Mouse (Mus musculus) inflammation-experienced regulatory T-cells, adult 6 months (primary cell): ENCODE data around the gene Snhg11. TPM values are rescaled to one million over a fixed set of nuclear protein-coding genes. Genes with fewer than 3 reads are reported as not detected.

Experiments
- ATAC-seq: one replicate; pipeline ENCODE4 v1.8.0; 2017
- polyA plus RNA-seq, 3 experiments: library from polyadenylated mRNA; unstranded; fragments of 100-300 nt; shearing (Covaris generic); gene quantifications; one replicate each; pipeline ENCODE4 v1.2.1; 2017

Snhg11 gene
- polyA plus RNA-seq, result under 1 TPM in 2 of 3 experiments, not detected in 1; 0.10 to 0.11 TPM

GRCm38 (mm10) chr2:158375443-158376122, at the start of gene Snhg11:
Gene Snhg11 (plus strand): TSS chr2:158375638.
- ATAC-seq, result no peak

DNA sequence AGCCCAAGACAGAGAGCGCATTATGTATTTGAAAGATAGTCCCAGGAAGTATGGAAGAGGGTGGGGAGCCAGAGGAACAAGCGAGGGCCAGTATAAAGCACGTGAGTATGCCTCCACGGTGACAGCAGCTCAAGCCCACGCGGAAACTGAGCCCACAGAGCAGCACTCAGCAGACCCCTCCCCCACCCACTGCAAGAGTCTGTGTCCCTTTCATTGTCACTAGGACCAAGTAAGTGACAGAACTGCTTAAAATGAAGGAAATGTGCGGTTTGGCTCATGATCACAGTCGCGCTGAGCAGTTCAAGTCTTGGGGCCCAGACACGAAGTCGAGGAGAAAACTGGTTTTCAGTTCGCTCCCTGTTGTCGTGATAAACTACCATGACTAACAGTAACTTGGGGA, 41.1 kb upstream of the Snhg11 start:
- ATAC-seq, result peak; percentile 41

DNA sequence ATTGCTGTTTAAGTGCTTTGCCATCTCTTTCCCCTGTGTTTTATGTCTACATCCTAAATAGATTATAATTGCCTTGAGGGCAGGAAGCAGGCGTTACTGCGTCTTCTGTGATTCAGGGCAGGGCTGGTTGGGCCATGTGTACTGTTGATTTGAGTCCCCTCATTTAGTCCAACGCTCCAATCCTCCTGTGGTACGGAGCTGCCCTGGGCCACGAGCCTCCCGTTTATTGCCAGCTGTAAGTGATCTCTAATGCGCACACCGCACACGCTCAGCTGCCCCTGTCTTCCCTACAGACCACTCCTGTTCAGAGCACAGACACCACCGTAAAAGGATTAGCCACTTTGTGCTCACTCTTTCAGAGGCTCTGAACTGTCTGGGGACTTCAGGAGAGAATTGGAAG, 37.7 kb upstream of the Snhg11 start:
- no peak for ATAC-seq

GRCm38 (mm10) chr2:158339948-158340564, 35.4 kb upstream of the Snhg11 start:
- ATAC-seq, result peak; percentile 80

GRCm38 (mm10) chr2:158341324-158341723, 34.1 kb upstream of the Snhg11 start:
- no peak for ATAC-seq

DNA sequence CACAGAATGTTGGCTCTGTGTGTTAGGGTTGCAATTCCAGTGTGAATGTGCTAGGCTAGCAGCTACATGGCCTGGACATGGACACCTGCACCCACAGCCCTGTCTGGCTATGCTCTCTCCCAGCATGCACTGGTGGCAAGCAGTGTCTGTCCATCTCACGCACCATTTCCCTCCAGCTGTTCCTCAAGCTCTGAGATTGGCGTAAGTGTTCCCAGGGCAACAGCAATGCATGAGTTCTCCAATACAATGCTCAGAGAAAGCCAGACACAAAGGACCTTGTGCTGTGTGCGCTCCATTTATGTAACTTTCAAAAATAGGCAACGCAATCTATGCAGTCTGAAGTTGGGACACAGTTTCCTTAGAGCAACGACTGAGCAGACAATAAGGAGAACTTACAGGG, 31.9 kb upstream of the Snhg11 start:
- no peak for ATAC-seq

- no peak for ATAC-seq
Measured at GRCm38 (mm10) chr2:158346467-158346866, 29.0 kb upstream of the Snhg11 start.

DNA sequence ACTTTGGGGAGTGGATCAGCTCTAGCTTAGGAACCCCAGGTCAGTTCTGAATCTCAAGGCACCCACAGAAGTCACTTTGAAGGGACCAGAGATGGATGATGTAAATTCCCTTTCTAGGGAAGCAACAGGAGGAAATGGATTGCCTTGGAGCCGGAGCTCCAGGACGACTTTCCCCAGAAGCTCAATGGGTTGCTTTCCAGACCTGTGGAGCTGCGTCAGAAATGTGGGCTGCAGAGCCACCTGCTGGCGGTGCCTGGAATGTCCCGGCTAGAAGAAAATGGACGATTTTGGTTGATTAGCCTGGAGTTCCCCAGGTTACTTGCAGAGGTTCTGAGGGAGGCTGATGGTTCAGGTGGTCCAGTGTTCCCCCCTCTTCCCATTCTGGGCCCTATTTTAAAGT, 27.6 kb upstream of the Snhg11 start:
- peak; percentile 89 for ATAC-seq

- ATAC-seq, result no peak
Measured at GRCm38 (mm10) chr2:158352801-158353520, 22.5 kb upstream of the Snhg11 start.

DNA sequence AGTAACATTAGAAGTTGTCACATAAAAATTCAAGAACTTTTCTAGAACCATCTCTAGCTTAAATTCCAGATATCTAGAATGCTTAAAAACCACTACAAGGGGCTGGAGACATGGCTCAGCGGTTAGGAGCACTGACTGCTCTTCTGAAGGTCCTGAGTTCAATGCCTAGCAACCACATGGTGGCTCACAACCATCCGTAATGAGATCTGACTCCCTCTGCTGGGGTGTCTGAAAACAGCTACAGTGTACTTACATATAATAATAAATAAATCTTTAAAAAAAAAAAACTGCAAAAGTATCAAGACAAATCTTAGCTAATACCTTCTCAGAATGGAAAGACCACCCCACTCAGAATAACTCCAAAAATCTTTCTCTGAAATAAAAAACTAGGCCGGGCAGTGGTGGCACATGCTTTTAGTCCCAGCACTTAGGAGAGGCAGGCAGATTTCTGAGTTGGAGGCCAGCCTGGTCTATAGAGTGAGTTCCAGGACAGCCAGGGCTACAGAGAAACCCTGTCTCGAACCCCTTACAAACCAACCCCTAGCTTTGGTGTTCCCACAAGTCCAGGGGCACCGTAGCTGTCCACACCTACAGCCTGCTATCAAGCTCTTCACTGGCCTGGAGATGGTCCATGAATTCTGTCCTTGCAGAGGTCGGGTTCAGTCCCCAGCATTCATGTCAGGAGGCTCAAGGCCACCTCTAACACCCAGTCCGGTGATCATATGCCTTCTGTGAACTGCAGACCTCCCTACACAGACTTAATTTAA, 20.9 kb upstream of the Snhg11 start:
- ATAC-seq, result no peak

DNA sequence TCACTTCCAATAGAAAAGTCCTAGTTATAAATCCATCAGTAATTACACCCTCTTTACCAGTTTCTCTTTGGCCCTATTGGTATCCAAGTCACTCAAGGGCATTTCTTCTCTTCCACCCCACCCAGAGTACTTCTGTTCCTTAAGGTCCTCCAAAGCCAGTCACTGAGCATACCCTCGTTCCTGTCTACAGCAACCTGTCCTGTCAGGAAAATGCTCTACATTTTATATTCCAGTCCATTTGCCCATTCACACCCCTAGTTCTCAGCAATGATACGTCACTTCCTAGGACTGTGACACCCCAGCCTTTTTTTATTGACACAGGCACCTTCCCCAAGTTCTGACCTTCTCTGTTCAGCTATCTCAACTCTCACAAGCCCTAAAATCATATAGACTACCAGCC, 20.2 kb upstream of the Snhg11 start:
- ATAC-seq, result no peak

GRCm38 (mm10) chr2:158356121-158356520, 19.3 kb upstream of the Snhg11 start:
- no peak for ATAC-seq

GRCm38 (mm10) chr2:158359757-158360620, 15.4 kb upstream of the Snhg11 start:
- no peak for ATAC-seq

DNA sequence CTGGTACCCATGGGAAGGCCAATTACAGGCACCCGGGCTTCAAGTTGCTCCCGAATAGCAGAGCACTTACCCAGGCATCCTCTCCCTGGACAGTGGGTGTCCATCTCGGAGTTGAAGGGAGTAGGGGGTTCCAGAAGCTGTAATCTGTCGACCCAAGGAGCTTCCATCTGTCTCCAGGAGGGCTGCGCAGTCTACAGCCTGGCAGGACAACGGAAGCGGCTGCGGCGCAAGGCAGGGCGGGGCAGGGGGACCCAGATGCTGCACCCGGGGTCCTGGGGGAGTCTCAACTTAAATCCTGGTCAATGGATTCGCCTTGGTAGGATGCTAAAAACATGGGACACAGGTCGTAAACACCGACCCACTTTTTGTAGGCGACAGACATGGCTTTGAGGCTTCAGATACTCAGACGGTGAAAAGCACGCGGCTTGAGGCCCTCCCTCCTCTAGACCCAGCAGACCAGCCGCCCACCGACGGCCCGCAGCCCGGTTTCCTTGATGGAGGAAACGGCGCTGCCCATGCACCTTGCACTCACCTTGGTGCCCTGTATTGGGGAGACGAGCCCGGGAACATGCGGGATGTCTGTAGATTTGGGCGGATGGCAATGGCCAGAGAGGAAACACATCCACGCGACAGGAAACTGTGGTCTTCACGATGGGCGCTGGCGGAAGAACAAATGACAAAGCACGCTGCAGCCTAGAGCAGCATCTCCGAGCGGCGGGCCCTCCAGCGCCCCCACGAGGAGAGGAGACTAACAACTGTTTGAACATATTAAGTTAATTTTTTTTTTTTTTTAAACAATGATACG, 14.4 kb upstream of the Snhg11 start:
- peak; percentile 97 for ATAC-seq

DNA sequence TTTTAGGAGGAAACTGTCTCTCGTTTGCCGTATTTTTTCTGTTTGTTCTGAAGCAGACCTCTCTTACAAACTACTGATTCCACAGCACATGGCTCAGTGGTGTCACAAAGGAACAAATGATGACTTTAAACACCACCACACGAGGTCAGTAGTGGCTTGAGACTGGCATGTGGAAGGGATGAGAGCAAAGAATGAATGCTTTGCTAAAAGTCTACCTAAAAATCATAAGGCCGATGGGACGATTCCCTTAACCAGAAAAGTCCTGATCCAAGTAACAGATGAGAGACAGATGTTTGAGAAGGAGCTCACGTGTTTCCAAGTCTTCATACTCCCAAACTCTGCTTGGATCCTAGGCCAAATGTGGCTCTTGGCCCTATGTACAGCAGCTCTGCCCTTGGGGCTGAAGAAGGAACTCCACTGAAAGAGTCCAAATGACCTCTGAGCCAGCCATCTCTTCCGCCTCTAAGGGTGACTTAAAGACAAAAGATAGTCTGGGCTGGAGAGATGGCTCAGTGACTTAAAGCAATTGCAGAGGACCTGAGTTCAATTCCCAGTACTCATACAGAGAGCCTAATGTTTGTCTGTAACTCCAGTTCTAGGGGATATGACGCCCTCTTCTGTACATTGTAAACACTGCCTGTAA, 13.6 kb upstream of the Snhg11 start:
- ATAC-seq, result no peak

GRCm38 (mm10) chr2:158364175-158364574, 11.3 kb upstream of the Snhg11 start:
- no peak for ATAC-seq

DNA sequence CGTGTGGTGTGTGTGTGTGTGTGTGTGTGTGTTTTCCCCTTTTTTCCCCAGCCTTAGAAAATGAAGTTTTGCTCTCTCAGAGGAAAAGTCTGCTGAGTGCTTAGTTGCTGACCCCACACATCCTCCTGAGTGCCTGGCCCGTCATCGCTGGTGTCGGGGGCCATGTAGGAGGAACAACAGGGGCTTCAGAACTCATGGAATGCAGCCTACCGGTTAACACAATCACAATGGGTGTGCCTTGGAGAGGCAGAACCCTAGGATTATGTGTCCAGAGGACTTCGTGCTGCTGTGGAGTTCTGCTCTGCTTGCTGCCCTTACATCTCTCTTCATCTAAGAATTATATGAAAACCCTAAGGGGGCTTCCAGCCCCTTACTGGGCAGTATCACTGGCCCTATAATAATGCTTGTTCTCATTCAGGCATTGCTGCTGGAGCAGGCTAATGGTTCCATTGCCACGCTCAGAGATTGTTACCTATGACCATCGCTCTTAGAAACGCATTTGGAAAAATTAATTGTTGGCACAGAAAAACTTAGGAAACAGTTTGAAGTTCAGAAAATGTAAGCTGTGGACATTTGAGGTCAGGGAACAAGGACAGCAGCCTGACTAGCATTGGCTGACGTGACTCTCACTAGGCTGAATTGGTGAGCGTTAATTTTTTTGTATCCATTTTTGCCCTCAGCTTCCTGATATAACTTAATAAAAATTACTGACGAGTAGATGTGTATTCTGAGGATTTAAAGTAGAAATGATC, 10.2 kb upstream of the Snhg11 start:
- ATAC-seq, result no peak

GRCm38 (mm10) chr2:158367654-158368053, 7.8 kb upstream of the Snhg11 start:
- ATAC-seq, result no peak

DNA sequence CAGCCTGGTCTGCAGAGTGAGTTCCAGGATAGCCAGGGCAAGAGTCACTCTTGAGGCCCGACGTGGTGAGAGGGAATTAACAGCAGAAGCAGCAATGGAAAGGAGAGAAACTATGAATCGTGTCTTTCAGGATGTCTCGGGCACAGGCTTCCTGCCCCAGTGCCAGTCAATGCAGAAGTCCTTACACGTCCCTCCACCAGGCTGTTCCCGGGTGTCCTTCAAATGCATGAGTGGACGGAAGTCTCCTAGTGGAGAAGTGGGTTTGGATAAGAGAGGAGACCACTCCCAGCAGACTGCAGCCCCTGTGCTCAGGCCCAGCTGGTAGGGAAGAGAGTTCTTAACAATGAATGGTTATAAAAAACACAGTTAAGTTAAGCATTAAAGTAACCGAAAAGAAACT, 7.1 kb upstream of the Snhg11 start:
- no peak for ATAC-seq
